Mouse (Mus musculus) cerebellum, adult 2 months (tissue): Measurements from ENCODE around the gene Gm10322. TPM values are rescaled to one million over a fixed set of nuclear protein-coding genes. Genes with fewer than 3 reads are reported as not detected.

Source experiments
- DNase-seq, 2 experiments: peaks; one replicate each; pipeline ENCODE4 v3.0.0; 2021
- H3K27ac ChIP-seq: fragments of 200-500 bp; 2 replicates; pipeline ENCODE4 v1.5.1; 2012; ENCODE audit warnings: low read length, control low read depth, inconsistent platforms; ENCODE audit not compliant: insufficient read depth
- H3K27me3 ChIP-seq: fragments of 200-500 bp; 2 replicates; pipeline ENCODE4 v1.6.1; 2012; ENCODE audit warnings: inconsistent platforms, mild to moderate bottlenecking, low read length, moderate library complexity; ENCODE audit not compliant: control insufficient read depth, insufficient read depth
- H3K4me1 ChIP-seq: fragments of 200-500 bp; 2 replicates; pipeline ENCODE4 v1.6.1; 2011; ENCODE audit warnings: low read length; ENCODE audit not compliant: control insufficient read depth, insufficient read depth
- H3K4me3 ChIP-seq: fragments of 200-500 bp; replicated peaks from 2 replicates; pipeline ENCODE3; 2011; ENCODE audit warnings: mild to moderate bottlenecking, low read depth, low read length, control low read depth; ENCODE audit not compliant: insufficient read depth
- CTCF ChIP-seq: fragments of 200-500 bp; IDR thresholded peaks from 2 replicates; pipeline ENCODE4 v1.5.1; 2011; ENCODE audit warnings: low read depth, mild to moderate bottlenecking, control low read depth, low read length, moderate library complexity, borderline replicate concordance; ENCODE audit not compliant: insufficient read depth
- POLR2A ChIP-seq: fragments of 200-500 bp; IDR thresholded peaks from 2 replicates; pipeline ENCODE4 v1.6.1; 2011; ENCODE audit warnings: low read length, control low read depth, borderline replicate concordance; ENCODE audit not compliant: insufficient read depth
- WGBS: fragments of 180-500 bp; shearing (Covaris S2); methylation state at CpG from one replicate; pipeline ENCODE4 v1.1.7; 2018; 5-methylcytosine and 5-hydroxymethylcytosine counted together
- polyA plus RNA-seq: library from polyadenylated mRNA; depleted of rRNA; stranded (reverse); fragments of >200 nt; gene quantifications from 2 replicates; pipeline ENCODE4 v1.2.3, GENCODE M21; 2012

Gm10322 gene
- polyA plus RNA-seq, 1 experiment, result not detected

DNA sequence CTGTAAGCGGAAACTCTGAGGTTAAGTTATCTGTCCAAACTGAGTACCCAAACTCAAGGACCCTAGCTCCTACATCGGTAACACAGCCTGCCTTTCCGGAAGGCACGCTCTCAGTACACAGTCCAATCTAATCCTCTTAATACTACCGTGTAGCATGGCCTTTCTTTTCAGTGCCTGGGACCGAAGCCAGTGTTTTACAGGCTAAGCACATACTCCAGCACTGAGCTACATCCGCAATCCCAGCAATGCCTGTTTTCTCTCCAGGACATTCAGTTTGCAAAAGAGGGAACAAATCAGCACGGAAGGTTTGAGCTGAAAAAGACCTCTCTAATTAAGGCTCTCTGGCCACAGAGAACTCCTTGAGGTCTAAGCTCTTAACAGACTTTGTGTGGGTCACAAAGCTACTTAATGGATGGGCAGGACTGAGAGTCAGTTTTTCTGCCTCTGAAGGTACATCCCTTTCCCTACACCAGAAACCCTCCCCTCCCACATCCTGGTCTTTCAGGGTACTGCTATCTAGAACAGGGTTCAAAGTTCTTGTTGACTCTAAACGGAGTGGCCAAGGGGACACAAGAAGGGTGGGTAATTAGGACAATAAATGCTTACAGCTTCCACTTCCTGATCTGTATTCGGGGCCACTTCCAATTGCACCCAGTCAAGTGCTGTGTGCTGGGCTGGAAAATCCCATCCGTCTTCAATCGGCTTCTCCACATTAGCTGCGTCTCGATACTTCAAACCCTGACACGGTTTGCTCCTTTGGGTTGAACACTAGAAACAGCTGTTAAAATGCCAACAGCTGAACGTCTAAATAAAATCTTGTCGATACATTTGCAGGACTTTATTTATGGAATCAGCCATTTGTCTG is 13.0 kb downstream of the Gm10322 start:
- no peak overlapping the region for H3K27ac ChIP-seq
- no peak for DNase-seq
- no peak overlapping the region for H3K4me3 ChIP-seq
- H3K4me1 ChIP-seq, result peaks cover 5% of the 10 kb centered on the region; the same call in 1 of the 2 replicates
- no peaks in the 10 kb centered on the region for H3K27me3 ChIP-seq
- no peak for TF ChIP-seq POLR2A
- WGBS, result 76% methylated on average over 17 of the region's 17 CpGs

DNA sequence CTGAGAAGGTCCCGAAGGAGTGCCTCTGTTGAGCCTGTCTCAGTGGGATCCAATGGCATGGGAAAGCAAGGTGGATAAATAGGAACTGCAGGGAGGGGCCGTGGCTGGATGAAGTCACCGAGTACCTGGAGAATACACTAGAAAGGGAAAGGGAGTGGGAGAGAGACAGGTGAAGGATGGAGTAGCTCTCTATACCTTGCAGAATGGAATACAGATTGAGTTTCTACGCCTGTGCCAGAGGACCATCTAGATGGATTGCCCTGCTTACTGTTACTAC is 13.6 kb downstream of the Gm10322 start:
- Histone ChIP-seq H3K4me3 (no peak overlapping the region), H3K27ac (no peak overlapping the region), H3K4me1 (no peaks in the 10 kb centered on the region; the same call in 1 of the 2 replicates), H3K27me3 (no peaks in the 10 kb centered on the region)
- DNase-seq, result no peak
- no peak for TF ChIP-seq POLR2A
- WGBS, result 93% methylated on average over 4 of the region's 4 CpGs

DNA sequence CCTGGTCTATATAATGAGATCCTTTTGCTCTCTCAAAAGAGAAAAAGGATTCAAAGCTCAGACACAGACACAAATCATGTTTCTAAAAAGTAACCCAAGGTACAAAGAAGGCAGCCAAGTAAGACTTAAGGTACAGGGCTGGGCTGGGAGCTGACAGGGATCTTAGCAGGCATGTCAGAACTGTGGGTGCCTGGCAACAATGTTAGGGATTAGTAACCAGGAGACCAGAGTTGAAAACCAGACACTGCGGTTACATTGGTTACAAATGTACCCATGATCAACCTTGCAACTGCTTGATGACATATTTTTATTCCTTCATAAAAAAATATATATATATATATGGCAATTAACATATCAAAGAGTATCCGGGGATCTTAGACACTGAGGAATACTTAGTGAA is 20.2 kb downstream of the Gm10322 start:
- 63% methylated on average over 2 of the region's 2 CpGs for WGBS
- Histone ChIP-seq H3K4me3 (no peak overlapping the region), H3K27ac (no peak overlapping the region), H3K27me3 (no peaks in the 10 kb centered on the region), H3K4me1 (no peaks in the 10 kb centered on the region)
- no peak for DNase-seq
- no peak for TF ChIP-seq CTCF
- no peak for TF ChIP-seq POLR2A

DNA sequence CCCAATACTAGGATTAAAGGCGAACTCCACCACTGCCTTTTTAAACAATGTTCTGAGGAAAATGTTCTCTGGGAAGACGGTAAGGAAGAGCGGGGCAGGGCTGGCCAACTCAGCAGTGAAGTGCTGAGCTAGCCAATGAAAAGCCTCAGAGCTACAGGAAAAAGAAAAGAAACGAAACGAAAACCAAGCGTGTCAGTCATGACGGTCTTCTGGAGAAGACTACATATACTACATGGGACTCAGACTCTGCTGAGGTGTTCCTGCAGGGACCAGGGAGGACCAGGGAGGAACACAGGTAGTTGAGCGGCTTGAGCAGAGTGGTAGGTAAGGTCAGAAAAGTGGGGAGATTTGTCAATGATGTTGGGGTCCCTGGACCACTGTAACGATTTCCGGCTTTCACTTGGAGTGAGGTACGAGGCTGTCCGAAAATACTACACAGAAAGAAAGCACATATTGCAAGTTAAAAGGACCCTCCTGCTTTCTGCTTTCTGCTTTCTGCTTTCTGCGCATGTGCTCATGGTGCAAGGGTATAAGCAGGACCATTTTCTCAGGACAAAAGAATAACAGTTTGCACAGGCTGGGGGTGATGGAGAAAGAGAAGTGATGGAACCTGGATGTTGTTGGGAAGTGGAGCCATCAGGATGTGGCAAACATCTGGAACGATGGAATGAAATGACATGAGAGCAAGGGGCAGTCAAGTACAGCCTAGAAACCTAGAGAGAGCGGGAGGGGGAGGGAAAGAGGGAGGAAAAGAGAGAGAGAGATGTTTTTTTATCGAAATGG is 21.1 kb downstream of the Gm10322 start:
- Histone ChIP-seq H3K4me1 (no peaks in the 10 kb centered on the region), H3K4me3 (no peak overlapping the region), H3K27ac (no peak overlapping the region), H3K27me3 (no peaks in the 10 kb centered on the region)
- 84% methylated on average over 16 of the region's 16 CpGs for WGBS
- no peak for DNase-seq
- TF ChIP-seq POLR2A (no peak), CTCF (no peak)

DNA sequence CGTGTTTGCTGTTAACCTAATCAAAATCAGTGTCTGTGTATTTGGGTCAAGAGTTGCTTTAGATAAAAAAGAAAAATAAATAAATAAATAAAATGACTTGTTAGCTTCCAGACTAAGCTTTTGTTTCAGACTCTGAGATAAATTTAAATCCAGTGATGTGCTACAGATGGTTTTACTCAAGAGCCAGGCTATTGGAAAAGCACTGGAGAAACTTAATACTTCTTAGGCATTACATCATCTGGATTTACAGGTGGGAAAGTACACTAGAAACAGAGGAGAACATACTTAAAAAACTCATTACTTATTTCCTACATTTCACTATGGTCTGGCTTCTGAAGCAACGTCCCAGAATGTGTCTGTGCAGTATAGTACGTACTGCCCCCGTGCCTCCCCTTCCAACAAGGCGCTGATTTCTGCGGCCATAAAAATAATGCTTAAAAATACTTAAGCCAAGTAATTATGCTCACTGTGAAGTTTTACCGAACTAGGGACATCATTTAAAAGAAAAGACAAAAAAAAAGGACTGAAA is 21.8 kb downstream of the Gm10322 start:
- H3K4me3 ChIP-seq, result no peak overlapping the region
- no peaks in the 10 kb centered on the region for H3K27me3 ChIP-seq
- no peaks in the 10 kb centered on the region; the same call in 1 of the 2 replicates for H3K4me1 ChIP-seq
- TF ChIP-seq CTCF (no peak), POLR2A (no peak)
- no peak for DNase-seq
- 91% methylated on average over 7 of the region's 7 CpGs for WGBS
- H3K27ac ChIP-seq, result no peak overlapping the region

DNA sequence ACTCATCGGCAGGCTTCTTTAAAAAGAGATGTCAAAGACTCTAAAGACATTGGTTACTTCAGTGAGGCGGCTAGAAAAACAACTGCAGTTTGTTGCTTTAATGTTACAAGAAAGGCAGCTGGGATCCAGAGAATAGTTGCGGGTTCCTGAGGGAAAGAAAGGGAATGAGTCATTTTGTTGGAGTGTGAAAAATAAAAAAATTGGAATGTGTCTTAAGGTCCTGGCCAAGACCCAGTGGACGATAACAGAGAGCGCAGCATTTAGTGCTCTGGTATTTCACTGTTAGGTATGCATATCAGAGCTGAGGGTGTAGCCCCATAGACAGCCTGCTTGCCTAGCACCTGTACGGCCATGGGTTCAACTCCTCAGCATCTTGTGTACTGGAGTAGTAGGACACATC is 22.7 kb downstream of the Gm10322 start:
- Histone ChIP-seq H3K4me1 (peaks cover 6% of the 10 kb centered on the region; the same call in 1 of the 2 replicates), H3K4me3 (no peak overlapping the region), H3K27me3 (no peaks in the 10 kb centered on the region), H3K27ac (no peak overlapping the region)
- no peak for DNase-seq
- TF ChIP-seq POLR2A (no peak), CTCF (no peak)
- 91% methylated on average over 6 of the region's 6 CpGs for whole genome bisulfite sequencing

DNA sequence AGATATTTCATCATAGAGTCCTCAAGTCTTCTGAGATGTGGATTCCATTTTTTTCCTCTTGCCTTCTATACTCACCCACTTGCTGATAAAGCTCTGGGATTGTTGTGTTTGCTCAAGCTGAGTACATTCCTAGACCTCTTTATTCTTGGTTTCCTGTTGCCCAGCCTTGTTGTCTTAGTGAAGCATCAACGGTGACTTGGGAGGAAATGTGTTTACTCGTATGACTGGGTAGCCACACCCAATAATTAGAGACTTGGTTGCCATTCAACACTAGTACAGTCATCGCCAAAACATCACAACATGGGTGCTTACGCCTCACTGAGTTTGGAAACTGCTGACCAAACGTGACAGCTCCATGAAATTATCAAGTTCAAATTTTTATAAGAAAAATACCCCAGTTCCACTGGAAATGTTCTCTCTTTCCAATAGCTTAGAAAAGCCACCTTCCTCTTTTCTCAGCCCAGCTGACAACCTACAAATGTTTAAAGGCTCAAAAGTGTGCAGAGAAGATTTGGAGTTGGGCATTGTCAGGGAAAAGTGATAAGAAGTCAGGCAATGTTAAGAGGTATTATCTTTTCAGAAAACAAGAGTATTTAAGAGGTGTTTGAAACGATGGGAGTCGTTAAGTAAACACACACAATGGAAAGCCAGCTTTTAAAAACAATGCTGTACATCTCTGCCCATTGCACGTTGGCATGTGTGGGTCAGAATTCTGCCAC is 27.0 kb downstream of the Gm10322 start:
- 20% methylated on average over 8 of the region's 8 CpGs for WGBS
- Histone ChIP-seq H3K27ac (no peak overlapping the region), H3K4me3 (no peak overlapping the region), H3K27me3 (no peaks in the 10 kb centered on the region), H3K4me1 (peaks cover 8% of the 10 kb centered on the region; the same call in 1 of the 2 replicates)
- peak in 1 of 2 experiments; percentile 38 for DNase-seq
- TF ChIP-seq CTCF (no peak), POLR2A (no peak)

DNA sequence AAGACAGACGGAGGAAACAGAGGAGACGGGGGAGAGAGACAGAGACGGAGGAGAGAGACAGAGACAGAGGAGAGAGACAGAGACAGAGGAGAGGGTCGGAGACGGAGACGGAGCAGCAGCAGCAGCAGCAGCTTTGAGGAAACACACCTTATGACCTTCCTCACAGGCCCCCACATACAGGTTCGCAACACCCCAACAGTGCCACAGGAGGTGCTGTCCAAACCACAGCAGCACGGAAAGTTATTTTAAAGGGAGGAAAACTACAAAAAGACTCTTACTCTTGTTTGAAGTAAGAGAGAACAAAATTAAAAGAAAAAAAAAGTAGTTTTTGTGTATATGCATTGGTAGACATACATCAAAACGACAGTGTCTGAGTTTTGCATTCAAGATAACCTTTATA is 27.8 kb downstream of the Gm10322 start:
- TF ChIP-seq CTCF (no peak), POLR2A (no peak)
- WGBS, result 79% methylated on average over 9 of the region's 9 CpGs
- H3K4me1 ChIP-seq, result peaks cover 8% of the 10 kb centered on the region; the same call in 1 of the 2 replicates
- no peak overlapping the region for H3K27ac ChIP-seq
- no peaks in the 10 kb centered on the region for H3K27me3 ChIP-seq
- no peak for DNase-seq
- no peak overlapping the region for H3K4me3 ChIP-seq
